Mouse (Mus musculus) heart, embryonic 11.5 days (tissue): ENCODE results near the gene Gm3233. TPM values are rescaled to one million over a fixed set of nuclear protein-coding genes. Genes with fewer than 3 reads are reported as not detected.
"Not testable (repeated sequence)": the region's sequence is repeated elsewhere in the genome, so short reads cannot be mapped to it uniquely, and the experiment has no call there.

Source experiments
- ATAC-seq: fragments of 200-750 bp; cut with Nextera tagmentation; replicated peaks from 2 replicates; pipeline ENCODE4 v1.8.0; 2017; ENCODE audit warnings: moderate library complexity; ENCODE audit not compliant: insufficient number of reproducible peaks, low FRiP score, low TSS enrichment
- H3K27ac ChIP-seq: fragments of 300-500 bp; sonication (generic); 2 replicates; pipeline ENCODE4 v1.5.1; 2014; ENCODE audit warnings: mild to moderate bottlenecking, low read depth, low read length
- H3K27me3 ChIP-seq: fragments of 300-500 bp; sonication (generic); 2 replicates; pipeline ENCODE4 v1.6.1; 2014; ENCODE audit warnings: mild to moderate bottlenecking, low read length, mixed read lengths; ENCODE audit not compliant: control insufficient read depth, insufficient read depth
- H3K36me3 ChIP-seq: fragments of 300-500 bp; sonication (generic); 2 replicates; pipeline ENCODE4 v1.6.1; 2014; ENCODE audit warnings: mild to moderate bottlenecking, low read length, moderate library complexity, mixed read lengths; ENCODE audit not compliant: control insufficient read depth, insufficient read depth
- H3K4me1 ChIP-seq: fragments of 300-500 bp; sonication (generic); 2 replicates; pipeline ENCODE4 v1.6.1; 2014; ENCODE audit warnings: low read length; ENCODE audit not compliant: control insufficient read depth, insufficient read depth
- H3K4me2 ChIP-seq: fragments of 300-500 bp; sonication (generic); 2 replicates; pipeline ENCODE4 v1.6.1; 2014; ENCODE audit warnings: mild to moderate bottlenecking, moderate library complexity
- H3K4me3 ChIP-seq: fragments of 300-500 bp; sonication (generic); 2 replicates; pipeline ENCODE4 v1.5.1; 2014; ENCODE audit warnings: low read depth, low read length
- H3K9ac ChIP-seq: fragments of 300-500 bp; sonication (generic); 2 replicates; pipeline ENCODE4 v1.6.1; 2014; ENCODE audit warnings: mild to moderate bottlenecking, low read depth, low read length, moderate library complexity
- H3K9me3 ChIP-seq: fragments of 300-500 bp; sonication (generic); replicated peaks from 2 replicates; pipeline ENCODE4 v1.6.1; 2016; ENCODE audit warnings: low read length; ENCODE audit not compliant: control insufficient read depth
- WGBS: fragments of 180-500 bp; shearing (Covaris S2); extraction: QIAGEN DNeasy Blood & Tissue Kit; methylation state at CpG from one replicate; pipeline ENCODE4 v1.1.7; 2014; ENCODE audit not compliant: insufficient replicate concordance; 5-methylcytosine and 5-hydroxymethylcytosine counted together
- polyA plus RNA-seq: library from polyadenylated mRNA; unstranded; fragments of >200 nt; fragmentation: Nextera tagmentation; extraction: Ambion mirVana; gene quantifications from 2 replicates; pipeline ENCODE4 v1.2.1, GENCODE M21; 2014

The Gm3233 gene
- polyA plus RNA-seq, 1 experiment from 2014 or later = not detected

DNA sequence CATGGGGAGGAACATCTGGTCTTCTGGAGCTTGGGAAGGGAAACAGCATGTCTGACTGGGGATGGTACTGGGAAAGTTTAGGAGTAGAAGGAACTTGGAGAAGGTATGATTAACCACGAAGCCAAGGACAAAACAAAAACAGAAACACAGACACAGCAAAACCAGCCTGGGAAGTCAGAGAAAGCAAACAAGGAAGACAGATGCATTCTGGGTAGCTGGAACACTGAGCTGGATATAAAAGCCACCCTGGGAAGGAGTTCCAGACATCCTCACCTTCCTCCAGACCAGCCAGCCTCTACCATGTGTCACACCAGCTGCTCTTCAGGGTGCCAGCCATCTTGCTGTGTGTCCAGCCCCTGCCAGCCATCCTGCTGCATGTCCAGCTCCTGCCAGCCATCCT, 44.0 kb downstream of the Gm3233 start, which contains the start of gene Gm10142:
Gene Gm10142, plus strand, starts transcription at position 301 of the 400 bp plus-strand sequence.
- Histone ChIP-seq H3K4me3 (no peak within 1 kb of the TSS), H3K27ac (no peak within 1 kb of the TSS), H3K9me3 (0 out of 2 replicates have a peak, but pooled peaks cover 2% of the 10 kb centered on the region), H3K9ac (no peak within 1 kb of the TSS), H3K4me2 (no peak within 1 kb of the TSS), H3K4me1 (no peaks in the 10 kb centered on the region), H3K36me3 (no peaks in the 10 kb centered on the region), H3K27me3 (no peaks in the 10 kb centered on the region)
- WGBS = 86% methylated on average over 1 of the region's 1 CpGs
- no peak for ATAC-seq

DNA sequence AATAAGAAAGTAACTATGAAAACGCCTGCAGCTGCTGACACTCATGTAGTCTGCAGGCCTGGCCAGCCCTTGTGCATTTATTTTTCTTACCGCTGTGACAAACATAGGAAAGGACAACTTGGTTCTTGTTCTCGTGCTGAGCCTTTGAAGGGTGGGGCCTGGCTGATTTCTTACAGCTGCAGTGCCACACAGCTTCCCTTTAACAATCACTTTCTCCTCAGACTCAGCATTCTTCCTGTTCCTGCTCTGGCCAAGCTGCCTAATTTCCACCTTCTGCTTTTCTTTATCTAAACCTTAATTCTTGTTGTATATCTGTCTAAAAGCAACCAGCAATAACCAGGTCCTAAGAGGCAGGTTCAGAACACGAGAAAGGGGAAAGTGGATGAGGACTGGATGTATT, 45.7 kb downstream of the Gm3233 start:
- Histone ChIP-seq H3K4me1 (no peaks in the 10 kb centered on the region), H3K36me3 (no peaks in the 10 kb centered on the region), H3K4me3 (no peak overlapping the region), H3K9ac (no peak overlapping the region), H3K4me2 (no peak overlapping the region), H3K27me3 (no peaks in the 10 kb centered on the region), H3K27ac (no peak overlapping the region), H3K9me3 (no peaks in the 10 kb centered on the region)
- ATAC-seq = no peak
- WGBS = 49% methylated on average over 4 of the region's 4 CpGs

DNA sequence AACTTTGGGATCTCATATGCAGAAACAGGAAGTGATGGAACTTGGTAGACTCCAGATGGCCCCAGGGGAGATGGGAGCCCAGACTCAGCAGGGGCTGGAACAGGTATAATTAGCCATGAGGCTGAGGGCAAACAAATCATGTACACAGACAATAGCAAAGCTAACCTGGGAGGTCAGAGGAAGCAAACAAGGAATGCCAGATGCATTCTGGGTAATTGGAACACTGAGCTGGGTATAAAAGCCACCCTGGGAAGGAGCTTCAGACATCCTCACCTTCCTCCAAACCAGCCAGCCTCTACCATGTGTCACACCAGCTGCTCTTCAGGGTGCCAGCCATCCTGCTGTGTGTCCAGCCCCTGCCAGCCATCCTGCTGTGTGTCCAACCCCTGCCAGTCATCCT, 48.3 kb downstream of the Gm3233 start, which contains the start of gene Gm10024:
Gene Gm10024, plus strand, starts transcription at position 301 of the 400 bp plus-strand sequence.
- not testable (repeated sequence) for H3K9me3 ChIP-seq, H3K4me1 ChIP-seq, H3K4me2 ChIP-seq, ATAC-seq, H3K36me3 ChIP-seq, H3K9ac ChIP-seq, H3K27ac ChIP-seq, H3K4me3 ChIP-seq, H3K27me3 ChIP-seq

DNA sequence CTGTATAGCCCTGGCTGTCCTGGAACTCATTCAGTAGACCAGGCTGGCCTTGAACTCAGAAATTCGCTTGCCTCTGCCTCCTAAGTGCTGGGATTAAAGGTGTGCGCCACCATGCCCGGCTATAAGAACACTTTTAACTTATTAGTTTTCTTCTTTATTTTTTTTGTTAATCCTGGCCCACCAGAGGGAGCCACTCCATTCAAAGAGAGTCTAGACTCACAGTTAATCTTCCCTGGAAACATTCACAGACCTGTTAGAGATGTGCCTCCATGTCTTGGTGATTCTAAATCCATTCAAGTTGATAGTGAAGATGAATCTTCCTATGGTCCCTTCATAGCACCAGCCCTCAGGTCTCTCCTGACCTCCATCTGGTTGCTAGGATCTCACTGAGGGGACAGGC, 49.7 kb downstream of the Gm3233 start:
- H3K4me3 ChIP-seq = no peak overlapping the region
- no peaks in the 10 kb centered on the region for H3K36me3 ChIP-seq
- no peaks in the 10 kb centered on the region for H3K9me3 ChIP-seq
- ATAC-seq = no peak
- no peaks in the 10 kb centered on the region for H3K27me3 ChIP-seq
- H3K4me1 ChIP-seq = no peaks in the 10 kb centered on the region
- WGBS = 75% methylated on average over 3 of the region's 3 CpGs
- no peak overlapping the region for H3K4me2 ChIP-seq
- no peak overlapping the region for H3K27ac ChIP-seq
- no peak overlapping the region for H3K9ac ChIP-seq

Other genes with a start within 250 kb of the Gm3233 start
- 26.2 and 28.1 TPM in 2 replicates for gene Fam207a, start 243.9 kb downstream of the Gm3233 start, polyA plus RNA-seq
- gene Itgb2, start 229.4 kb downstream of the Gm3233 start, polyA plus RNA-seq = 2.3 and 2.4 TPM in 2 replicates
- 108 and 113 TPM in 2 replicates for gene Pttg1ip, start 178.0 kb downstream of the Gm3233 start, polyA plus RNA-seq
- 165 and 212 TPM in 2 replicates for gene Sumo3, start 153.6 kb downstream of the Gm3233 start, polyA plus RNA-seq
- gene Gm49325, start 153.5 kb downstream of the Gm3233 start, polyA plus RNA-seq = not detected in 2 replicates
- 38.0 and 42.9 TPM in 2 replicates for gene Ube2g2, start 137.4 kb downstream of the Gm3233 start, polyA plus RNA-seq
- not detected in 2 replicates for gene Tspear, start 73.1 kb downstream of the Gm3233 start, polyA plus RNA-seq
- gene Gm19402, start 68.9 kb downstream of the Gm3233 start, polyA plus RNA-seq = not detected in 2 replicates
- gene Gm9508, start 62.4 kb downstream of the Gm3233 start, polyA plus RNA-seq = not detected in 2 replicates
- not detected in 2 replicates for gene Gm10272, start 53.1 kb downstream of the Gm3233 start, polyA plus RNA-seq
- not detected in 2 replicates for gene Gm10024, start 48.2 kb downstream of the Gm3233 start, polyA plus RNA-seq
- not detected in 2 replicates for gene Gm10142, start 43.9 kb downstream of the Gm3233 start, polyA plus RNA-seq
- gene Krtap12-1, start 39.1 kb downstream of the Gm3233 start, polyA plus RNA-seq = not detected in 2 replicates
- gene Gm10100, start 33.2 kb downstream of the Gm3233 start, polyA plus RNA-seq = not detected in 2 replicates
- gene Gm18596, start 17.0 kb downstream of the Gm3233 start, polyA plus RNA-seq = not detected in 2 replicates
- not detected in 2 replicates for gene Gm9736, start 8.3 kb downstream of the Gm3233 start, polyA plus RNA-seq
- gene Gm3238, start 11.6 kb upstream of the Gm3233 start, polyA plus RNA-seq = not detected in 2 replicates
- gene Gm7138, start 17.3 kb upstream of the Gm3233 start, polyA plus RNA-seq = not detected in 2 replicates
- gene Gm3250, start 22.9 kb upstream of the Gm3233 start, polyA plus RNA-seq = not detected in 2 replicates
- gene Gm7137, start 28.5 kb upstream of the Gm3233 start, polyA plus RNA-seq = not detected in 2 replicates
- not detected in 2 replicates for gene Gm9639, start 35.4 kb upstream of the Gm3233 start, polyA plus RNA-seq
- gene Gm19668, start 39.5 kb upstream of the Gm3233 start, polyA plus RNA-seq = not detected in 2 replicates
- gene Gm9507, start 52.2 kb upstream of the Gm3233 start, polyA plus RNA-seq = not detected in 2 replicates
- not detected in 2 replicates for gene Gm2696, start 55.0 kb upstream of the Gm3233 start, polyA plus RNA-seq
- not detected in 2 replicates for gene Krtap10-4, start 67.4 kb upstream of the Gm3233 start, polyA plus RNA-seq
- gene Krtap10-10, start 76.3 kb upstream of the Gm3233 start, polyA plus RNA-seq = not detected in 2 replicates
- not detected in 2 replicates for gene Gm36176, start 87.1 kb upstream of the Gm3233 start, polyA plus RNA-seq
- gene Gm10318, start 93.2 kb upstream of the Gm3233 start, polyA plus RNA-seq = not detected in 2 replicates
- not detected in 2 replicates for gene Gm3285, start 102.3 kb upstream of the Gm3233 start, polyA plus RNA-seq
- gene Lrrc3, start 142.9 kb upstream of the Gm3233 start, polyA plus RNA-seq = 1.5 and 1.8 TPM in 2 replicates
- gene Trpm2, start 210.9 kb upstream of the Gm3233 start, polyA plus RNA-seq = 0.07 and 0.13 TPM in 2 replicates
- gene 1810043G02Rik, start 218.8 kb upstream of the Gm3233 start, polyA plus RNA-seq = 17.1 and 17.2 TPM in 2 replicates